Mouse (Mus musculus): ENCODE results near the gene Fabp6.

Fabp6 gene

DNA sequence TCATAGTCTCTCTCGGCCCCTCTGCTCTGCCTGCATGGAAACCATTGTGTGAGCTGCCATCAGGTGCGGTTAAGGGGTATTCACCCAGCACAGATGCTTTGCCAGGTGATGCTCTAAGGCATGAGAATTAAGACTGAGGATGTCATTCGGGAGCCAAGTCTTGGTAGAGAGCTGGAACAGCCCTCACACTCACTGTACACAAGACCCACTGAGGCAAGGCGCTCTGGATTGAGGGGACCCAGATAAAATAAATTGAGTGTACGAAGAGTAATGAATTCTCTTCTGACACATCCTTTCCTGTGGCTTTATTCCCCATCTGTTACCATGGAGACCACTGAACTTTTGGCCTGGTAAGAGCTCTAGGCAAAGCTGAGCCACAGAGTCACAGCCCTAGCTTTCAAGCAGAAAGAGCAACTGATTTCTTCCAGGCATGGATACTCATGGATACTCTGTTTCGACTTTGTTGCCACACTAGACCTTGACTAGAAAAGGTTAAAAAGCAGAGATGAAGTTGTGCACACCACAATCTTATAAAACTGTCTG lies 11.7 kb downstream of the Fabp6 start:
- DNase-seq (ENCODE audit: inconsistent ontology term): no peak

- peak; percentile 64 for DNase-seq (ENCODE audit: inconsistent ontology term)
Observed at GRCm38 (mm10) chr11:43586324-43587090, 14.8 kb downstream of the Fabp6 start, which contains the start of gene 4933415A04Rik. 4933415A04Rik (plus strand) TSS chr11:43587040.

GRCm38 (mm10) chr11:43585211-43586005 lies 15.9 kb downstream of the Fabp6 start:
- no peak for DNase-seq (ENCODE audit: inconsistent ontology term)

GRCm38 (mm10) chr11:43577713-43578478 lies 23.4 kb downstream of the Fabp6 start:
- DNase-seq (ENCODE audit: inconsistent ontology term): no peak

- DNase-seq (ENCODE audit: inconsistent ontology term): no peak
Observed at GRCm38 (mm10) chr11:43575376-43576151, 25.8 kb downstream of the Fabp6 start.

DNA sequence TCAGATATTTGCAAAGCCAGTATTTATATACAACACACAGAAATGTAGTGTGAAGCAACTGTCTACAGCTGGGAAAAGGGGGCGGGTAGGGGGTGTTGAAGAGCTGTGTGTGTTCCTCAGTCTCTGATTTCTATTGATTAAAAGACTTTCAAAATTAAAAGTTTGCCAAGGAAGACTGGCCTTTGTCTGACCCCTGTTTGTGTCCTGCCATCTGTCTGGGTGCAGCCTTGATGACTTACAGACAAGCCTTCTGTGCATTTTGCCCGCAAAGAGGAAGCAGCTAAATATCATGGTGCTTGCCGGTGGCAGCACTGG lies 26.3 kb downstream of the Fabp6 start:
- no peak for DNase-seq (ENCODE audit: inconsistent ontology term)

- DNase-seq (ENCODE audit: inconsistent ontology term): peak; percentile 96
Observed at GRCm38 (mm10) chr11:43569595-43569994, 31.7 kb downstream of the Fabp6 start.

GRCm38 (mm10) chr11:43569188-43569587 lies 32.2 kb downstream of the Fabp6 start:
- no peak for DNase-seq (ENCODE audit: inconsistent ontology term)

GRCm38 (mm10) chr11:43568263-43568662 lies 33.1 kb downstream of the Fabp6 start:
- DNase-seq (ENCODE audit: inconsistent ontology term): no peak

GRCm38 (mm10) chr11:43566696-43567095 lies 34.6 kb downstream of the Fabp6 start:
- DNase-seq (ENCODE audit: inconsistent ontology term): no peak

GRCm38 (mm10) chr11:43565852-43566251 lies 35.5 kb downstream of the Fabp6 start:
- no peak for DNase-seq (ENCODE audit: inconsistent ontology term)

- DNase-seq (ENCODE audit: inconsistent ontology term): no peak
Observed at GRCm38 (mm10) chr11:43565414-43565813, 35.9 kb downstream of the Fabp6 start.

- no peak for DNase-seq (ENCODE audit: inconsistent ontology term)
Observed at GRCm38 (mm10) chr11:43563654-43564244, 37.6 kb downstream of the Fabp6 start.

DNA sequence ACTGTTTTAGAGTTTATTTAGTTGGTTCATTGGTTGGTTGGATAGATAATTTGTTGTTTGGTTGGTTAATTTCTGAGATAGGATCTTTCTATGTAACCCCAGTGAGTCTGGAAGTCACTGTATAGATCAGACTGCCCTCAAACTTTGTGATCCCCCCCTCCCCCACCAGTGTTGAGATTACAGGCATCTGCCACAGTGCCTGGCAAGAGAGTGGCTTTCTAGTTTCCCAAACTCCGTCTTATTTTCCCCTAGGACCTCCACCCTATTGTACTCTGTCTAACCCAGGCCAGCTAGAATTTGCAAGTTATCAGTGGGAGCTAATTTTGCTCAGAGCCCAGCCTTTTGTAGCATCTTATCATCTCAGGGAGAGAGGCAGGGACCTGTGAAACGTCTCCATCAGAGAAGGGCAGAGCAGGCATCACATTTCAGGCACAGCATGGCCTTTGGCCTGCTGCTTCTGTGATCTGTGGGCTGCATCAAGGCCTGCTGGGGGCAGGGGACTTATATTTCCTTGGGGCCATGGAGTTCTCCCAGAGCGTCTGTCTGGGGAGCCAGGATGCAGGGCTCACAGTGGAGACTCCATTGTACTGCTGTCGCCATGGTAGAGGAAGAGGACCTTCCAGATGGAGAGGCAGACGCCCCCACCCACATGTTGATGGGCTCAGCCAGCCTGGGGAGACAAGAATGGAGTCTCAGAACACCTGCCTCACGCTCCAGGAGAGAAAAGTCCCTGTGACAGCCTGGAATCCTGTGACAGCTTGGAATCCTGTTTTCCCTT lies 41.6 kb downstream of the Fabp6 start:
- DNase-seq (ENCODE audit: inconsistent ontology term): no peak

GRCm38 (mm10) chr11:43556538-43556937 lies 44.8 kb downstream of the Fabp6 start:
- no peak for DNase-seq (ENCODE audit: inconsistent ontology term)

- no peak for DNase-seq (ENCODE audit: inconsistent ontology term)
Observed at GRCm38 (mm10) chr11:43552675-43553074, 48.7 kb downstream of the Fabp6 start.

DNA sequence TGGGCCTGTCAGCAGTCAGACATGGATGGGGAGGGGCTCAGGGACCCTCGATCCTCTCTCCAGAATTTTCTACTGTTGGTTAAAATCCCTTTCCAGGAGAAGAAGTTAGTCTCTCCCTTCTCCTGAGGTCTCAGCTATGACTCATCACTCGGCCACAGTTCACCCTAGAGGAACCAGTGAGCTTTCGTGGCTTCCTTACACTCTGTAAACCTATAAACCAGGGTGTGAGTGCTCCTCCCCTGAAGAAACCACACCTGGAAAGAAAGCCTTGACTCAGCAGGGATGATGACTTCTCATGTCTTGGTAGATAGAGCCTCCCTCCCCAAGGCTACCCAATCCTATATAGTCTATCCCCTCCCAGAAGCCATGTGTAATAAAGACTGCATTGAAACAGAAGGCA lies 49.6 kb downstream of the Fabp6 start:
- no peak for DNase-seq (ENCODE audit: inconsistent ontology term)

DNA sequence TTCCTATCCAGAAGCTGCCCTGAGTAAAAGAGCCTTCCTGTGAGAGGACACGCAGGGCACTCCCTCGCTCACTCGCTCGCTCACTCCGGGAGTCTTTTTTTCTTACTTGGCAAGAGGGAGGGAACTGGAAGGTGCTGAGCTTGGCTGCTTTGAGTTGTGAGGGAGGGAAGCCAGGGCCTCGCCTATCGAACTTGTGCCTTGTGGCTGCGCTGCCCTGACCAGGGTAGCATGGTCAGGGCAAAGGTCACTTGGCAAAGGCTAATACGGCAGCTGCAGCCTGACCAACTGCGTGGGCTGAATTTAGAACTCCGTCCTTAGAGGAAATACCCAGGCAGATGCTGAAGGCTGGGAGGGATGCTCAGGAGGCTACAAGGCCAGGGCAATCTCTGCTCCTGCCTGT lies 51.6 kb downstream of the Fabp6 start:
- peak; percentile 80 for DNase-seq (ENCODE audit: inconsistent ontology term)

GRCm38 (mm10) chr11:43548657-43549435 lies 52.5 kb downstream of the Fabp6 start:
- DNase-seq (ENCODE audit: inconsistent ontology term): peak; percentile 62
